Mouse (Mus musculus) kidney, adult 9 months (tissue): Measurements from ENCODE around the gene Srpk1.
A peak's percentile ranks its signal among the peaks of the same experiment; 100 is the strongest.

Experiments used
- DNase-seq: peaks from one replicate; pipeline ENCODE4 v3.0.0; 2022

Srpk1 gene

GRCm38 (mm10) chr17:28553040-28553793 lies 69.3 kb downstream of the Srpk1 start:
- DNase-seq: peak; percentile 74

GRCm38 (mm10) chr17:28549111-28549510 lies 73.4 kb downstream of the Srpk1 start, which contains the start of gene Clpsl2:
Gene Clpsl2, plus strand, starts transcription at chr17:28549411.
- no peak for DNase-seq

- no peak for DNase-seq
Measured at GRCm38 (mm10) chr17:28548550-28548949, 74.0 kb downstream of the Srpk1 start.

GRCm38 (mm10) chr17:28546925-28547324 lies 75.6 kb downstream of the Srpk1 start:
- DNase-seq: peak; percentile 27

- no peak for DNase-seq
Measured at GRCm38 (mm10) chr17:28537881-28538280, 84.6 kb downstream of the Srpk1 start.
